Mouse (Mus musculus) ES-CJ7 (cell line): Measurements from ENCODE around the gene Cgref1.

ENCODE experiments used
- DNase-seq: peaks from one replicate; pipeline ENCODE4 v3.0.0; 2011; ENCODE audit warnings: low read depth, low spot score

Cgref1 gene

DNA sequence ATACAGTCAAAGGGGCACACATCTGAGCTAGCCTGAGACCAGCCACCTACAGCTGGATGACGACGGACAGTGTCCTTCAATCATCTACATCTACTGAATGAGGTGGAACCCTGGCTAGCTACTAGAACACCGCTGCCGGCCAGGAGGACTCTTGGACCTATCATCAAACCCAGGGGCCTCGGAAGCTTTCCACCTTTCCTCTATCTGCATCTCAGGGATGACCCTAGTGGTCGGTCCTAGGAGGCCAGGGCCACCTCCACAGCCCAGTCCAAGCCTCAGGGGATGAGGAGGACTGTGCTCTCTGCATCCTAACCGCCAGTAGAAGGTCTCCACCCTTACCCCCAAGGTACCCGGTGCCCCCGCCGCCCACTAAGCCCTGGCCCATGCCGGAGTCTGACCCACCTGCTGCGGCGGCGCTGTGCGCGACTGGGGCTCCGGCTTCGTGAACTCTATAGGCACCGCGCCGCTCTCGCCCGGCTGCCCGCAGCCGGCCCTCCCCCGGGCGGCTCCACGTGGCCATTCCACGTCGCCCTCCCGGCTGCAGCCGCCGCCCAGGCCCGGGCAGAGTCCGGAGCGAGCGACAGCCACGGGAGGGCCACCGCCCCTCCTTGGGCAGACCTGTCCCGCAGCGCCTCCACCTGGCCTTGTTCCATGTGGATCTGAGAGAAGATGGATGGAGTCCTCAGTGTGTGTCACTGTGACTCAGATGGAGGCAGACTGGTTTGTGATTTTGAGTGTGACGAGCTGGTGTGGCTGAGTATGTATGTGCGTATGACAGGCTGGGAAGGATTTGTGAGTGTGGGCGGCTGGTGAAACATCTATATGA, at the start of gene Cgref1:
Cgref1 (minus strand) TSS at position 636 of the 826 bp plus-strand sequence.
- DNase-seq: peak; percentile 68

DNA sequence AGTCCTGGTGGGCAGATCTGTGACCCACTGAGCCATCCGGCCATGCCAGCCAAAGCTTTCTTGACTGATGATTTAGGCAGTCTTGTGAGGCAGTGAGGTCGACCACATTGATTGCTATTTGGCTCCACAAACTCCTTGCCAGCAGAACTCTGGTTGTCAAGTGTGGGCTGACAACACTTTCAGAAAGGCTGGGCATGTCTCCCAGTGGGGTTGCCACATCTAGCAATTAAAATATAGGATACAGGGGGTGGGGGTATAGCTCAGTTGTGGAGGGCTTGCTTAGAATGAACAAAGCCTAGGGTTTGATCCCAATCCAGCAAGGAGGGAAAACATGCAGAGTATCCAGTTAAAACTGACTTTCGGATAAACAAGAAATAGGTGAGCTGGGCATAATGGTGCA, 48.7 kb upstream of the Cgref1 start:
- DNase-seq: no peak

DNA sequence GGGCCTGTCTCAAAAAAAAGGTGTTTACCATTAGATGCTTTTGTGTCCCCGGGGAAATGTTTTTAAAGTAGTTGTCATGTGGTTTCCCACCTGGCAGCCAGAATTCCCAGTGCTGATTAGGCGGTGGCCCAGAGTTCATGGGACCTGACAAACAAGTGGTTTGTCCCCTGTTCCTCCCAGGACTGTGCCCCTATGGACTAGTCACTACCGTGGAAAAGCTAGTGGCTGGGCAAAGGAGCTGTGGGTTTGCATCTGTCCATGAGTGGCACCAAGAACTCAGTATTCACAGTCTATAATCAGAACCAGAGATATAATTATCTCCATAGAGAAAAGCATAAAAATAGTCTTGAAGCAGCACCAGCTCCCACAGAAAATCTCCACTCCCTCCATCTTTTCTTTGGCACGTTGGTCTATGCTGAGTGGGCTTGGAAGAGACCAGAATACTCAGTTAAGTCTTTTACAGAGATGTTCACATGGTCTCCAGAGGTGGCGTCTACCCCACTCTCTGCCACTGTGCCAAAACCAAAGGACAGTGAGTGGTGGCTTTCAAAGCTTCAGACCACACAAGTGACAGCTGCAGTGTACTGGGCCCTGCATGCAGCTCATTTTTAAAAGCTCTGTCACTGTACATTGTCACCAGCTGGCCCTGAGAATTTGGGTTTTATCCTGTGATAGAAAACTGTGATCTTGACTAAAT, 47.7 kb upstream of the Cgref1 start:
- no peak for DNase-seq

DNA sequence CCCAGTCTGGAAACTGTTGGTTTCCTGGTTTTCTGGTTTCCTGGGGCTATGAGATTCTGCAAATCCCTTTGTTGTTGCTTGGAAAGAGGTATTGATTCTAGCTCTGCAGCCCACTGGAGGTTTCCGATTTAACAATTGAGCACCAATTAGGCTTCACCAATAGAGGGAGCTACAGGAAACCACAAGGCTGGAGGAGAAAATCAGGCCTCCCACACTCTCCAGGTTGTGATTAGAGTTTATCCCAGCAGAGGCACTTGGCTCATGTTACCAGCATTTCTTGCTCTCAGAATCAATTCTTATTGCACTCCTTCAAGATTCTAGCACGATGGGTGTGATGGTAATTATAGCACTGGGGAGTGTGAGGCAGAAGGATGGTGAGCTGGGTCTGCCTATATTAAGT, 37.0 kb upstream of the Cgref1 start:
- DNase-seq: peak; percentile 66

DNA sequence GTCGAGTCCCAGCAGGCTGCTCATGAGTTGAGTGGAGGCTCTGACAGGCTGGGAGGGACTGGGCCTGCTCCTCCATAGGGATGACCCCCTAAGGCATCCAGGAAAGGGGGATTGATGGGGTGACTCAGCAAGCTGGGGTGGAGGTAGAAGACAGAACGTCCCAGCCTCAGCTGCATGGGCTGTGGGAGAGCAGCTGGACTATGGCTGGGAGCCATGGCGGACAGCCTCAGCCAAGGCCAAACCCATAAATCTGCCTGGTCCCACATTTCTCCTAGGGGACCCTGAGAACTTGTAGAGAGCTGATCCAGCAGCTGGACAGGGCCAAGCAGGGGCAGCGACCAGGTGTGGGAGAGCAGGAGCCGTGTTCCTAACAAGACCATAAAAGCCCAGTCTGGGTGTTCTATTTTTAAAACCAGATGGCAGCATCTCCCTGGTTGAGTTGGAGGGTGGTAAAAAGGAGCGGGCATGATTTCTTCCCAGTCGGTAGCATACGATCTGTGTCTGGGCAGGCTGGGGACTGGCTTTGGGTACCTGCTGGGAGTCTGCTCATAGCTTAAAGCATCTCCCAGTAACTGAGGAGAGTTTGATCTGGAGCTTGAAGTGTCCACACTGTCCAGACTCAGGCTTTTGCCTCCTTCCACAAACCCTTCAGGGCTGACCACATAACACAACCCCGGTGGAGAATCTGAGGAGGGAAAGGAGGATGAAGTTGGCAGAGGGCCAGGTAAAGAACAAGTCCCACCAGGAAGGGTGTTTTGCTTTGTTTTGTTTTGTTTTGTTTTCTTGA, 29.7 kb upstream of the Cgref1 start:
- DNase-seq: no peak

DNA sequence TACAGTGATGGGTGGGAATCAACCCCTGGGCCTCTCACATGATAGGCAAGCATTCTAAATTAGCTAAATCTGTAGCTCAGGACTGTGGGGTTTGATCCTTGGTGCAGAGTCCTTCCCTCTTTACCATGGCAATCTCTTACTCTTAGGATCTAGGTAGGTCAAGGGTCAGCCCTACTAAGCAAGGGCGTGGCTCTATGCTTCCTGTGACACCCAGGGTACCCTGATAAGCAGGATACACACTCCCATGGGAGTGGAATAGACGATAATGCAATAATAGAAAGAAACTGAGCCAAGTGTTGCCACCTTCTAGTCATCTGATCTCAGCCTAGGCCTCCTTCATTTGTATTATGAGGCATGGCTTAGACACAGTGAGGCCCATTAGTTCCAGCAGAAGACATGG, 24.0 kb upstream of the Cgref1 start:
- no peak for DNase-seq

DNA sequence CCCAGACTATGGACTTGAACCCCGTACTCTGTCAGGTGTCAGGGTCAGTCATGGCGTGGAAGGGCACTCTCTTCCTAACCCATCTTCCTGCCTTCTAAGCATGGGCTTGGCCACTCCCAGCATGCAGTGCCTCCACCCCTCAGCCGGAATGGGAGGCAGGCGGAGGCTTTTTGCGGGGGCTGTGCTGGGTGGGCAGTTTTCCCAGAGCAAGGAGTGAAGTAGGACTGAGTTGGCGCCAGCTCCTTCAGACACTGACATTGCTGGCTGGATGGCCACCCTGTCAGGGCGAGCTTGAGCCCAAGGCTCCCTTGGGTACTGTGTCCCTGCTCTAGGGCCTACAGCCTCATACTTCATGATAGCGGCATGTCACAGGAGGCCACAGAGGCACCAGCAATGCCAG, 23.0 kb upstream of the Cgref1 start, which contains the start of gene Tcf23:
Tcf23 (plus strand) TSS at position 247 of the 400 bp plus-strand sequence.
- no peak for DNase-seq

DNA sequence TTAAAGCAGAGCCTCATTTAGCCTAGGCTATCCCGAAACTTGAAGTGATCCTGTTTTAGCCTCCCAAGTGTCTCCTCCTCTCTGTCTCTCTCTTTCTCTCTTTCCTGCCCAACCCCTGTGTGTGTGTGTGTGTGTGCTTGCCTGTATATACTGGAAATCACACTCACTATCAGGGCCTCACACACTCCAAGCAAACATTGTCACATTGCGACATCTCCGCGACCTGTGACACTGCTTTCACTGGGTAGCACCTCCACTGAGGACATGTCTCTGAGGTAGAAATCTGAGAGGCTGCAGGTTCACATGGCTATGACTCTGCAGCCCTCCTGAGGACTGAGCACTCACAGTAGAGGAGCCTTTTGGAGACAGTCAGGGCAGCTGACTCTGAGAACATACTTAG, 20.8 kb upstream of the Cgref1 start:
- no peak for DNase-seq

DNA sequence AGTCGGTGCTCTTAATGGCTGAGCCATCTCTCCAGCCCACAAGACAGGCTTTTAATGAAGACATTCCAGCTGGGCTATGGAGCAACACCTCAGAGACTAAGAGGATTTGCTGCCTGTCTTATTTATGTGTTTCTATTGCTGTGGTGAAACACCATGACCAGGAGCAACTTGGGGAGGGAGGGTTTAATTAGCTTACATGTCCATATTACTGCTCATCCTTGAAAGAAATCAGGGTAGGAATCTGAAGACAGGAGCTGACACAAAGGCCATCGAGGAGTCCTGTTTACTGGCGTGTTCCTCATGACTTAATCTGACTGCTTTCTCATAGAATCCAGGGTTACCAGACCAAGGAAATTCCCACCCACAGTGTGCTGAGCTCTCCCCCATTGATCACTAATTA, 18.5 kb upstream of the Cgref1 start:
- DNase-seq: no peak

DNA sequence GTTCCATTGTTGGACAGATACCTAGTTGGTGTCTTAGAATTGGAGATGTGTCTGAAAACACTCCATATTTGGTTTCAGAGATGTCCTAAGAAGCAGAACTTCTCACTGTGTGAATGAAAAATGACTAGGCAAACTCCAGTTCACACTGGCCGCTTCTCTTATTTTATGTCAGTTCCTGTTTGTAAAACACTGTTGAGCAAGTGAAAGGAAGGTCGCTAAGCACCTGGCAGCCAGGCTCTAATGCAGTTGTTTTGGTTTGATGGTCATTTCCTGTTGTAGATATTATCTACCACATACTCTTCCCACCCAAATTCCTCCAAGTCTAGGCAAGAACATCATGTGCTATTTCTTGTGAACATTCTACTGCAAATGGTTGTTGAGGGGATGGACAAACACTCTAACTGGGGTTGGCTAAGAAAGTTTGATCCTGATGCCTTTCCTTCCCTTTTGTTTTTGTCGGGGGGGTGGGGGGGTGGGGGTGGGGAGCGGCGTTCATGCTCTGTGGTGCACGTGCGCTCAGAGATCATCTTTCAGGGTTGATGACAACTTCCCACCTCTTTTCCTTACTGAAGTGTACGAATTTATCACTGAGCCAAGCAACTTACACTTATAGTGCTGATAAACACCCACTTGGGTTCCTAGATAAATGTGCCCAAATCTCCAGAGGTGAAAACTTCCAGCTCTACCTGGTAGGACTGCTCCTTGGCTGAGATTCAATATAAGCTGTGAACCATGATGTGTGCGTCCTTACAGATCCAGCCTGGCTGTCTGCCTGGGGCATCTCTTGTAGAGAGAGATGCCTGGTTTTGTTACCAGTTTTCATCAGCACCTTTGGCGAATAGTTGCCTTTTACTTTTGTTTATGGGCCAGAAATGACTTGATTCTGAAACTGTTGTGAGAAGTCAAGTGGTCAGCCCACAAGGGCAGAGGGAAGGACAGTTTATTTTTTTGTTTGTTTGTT, 16.4 kb upstream of the Cgref1 start:
- DNase-seq: no peak

DNA sequence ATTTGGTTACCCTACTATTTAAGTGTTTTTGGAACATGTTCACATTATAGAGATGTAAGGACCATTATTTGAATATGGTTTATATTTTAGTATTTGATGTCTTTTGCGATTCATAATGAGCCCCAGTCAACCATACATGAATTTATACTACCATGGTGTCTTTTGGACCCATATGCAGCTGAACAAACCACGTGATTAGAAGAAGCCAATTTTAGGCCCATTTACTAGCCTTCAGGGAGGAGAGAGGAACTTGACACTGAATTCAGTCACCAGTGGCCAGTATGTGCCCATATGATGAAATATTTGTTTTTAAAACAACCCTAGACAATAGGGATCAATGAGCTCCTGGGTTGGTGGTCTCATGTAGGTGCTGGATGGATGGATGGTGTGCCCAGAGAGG, 15.4 kb upstream of the Cgref1 start:
- no peak for DNase-seq

DNA sequence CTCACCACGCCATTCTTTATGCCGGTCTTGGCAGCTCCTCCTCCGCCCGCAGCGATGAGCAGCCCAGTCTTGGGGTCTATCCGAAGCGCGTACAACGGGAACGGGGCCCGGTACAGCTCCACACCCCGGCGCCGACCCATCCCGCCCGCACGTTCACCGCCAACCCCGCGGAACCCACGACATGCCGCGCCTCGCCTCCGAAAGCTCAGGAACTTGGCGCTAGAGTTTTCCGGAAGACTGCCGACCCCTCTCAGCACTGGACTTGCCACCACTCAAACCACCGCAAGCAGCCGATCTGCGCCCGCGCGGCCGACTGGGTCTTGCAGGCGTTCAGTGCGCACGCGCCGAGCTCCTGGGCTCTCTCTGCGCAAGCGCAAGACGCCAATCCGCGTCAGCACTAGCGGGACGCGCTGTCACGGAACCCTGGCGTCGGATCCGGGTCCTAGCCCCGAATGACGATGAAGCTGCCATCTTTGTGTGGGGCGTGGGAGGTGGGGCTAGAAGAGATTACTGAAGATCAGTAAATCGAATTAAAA, 14.6 kb upstream of the Cgref1 start, which contains the start of gene Preb:
Preb (minus strand) TSS at position 396 of the 536 bp plus-strand sequence.
- peak; percentile 97 for DNase-seq

DNA sequence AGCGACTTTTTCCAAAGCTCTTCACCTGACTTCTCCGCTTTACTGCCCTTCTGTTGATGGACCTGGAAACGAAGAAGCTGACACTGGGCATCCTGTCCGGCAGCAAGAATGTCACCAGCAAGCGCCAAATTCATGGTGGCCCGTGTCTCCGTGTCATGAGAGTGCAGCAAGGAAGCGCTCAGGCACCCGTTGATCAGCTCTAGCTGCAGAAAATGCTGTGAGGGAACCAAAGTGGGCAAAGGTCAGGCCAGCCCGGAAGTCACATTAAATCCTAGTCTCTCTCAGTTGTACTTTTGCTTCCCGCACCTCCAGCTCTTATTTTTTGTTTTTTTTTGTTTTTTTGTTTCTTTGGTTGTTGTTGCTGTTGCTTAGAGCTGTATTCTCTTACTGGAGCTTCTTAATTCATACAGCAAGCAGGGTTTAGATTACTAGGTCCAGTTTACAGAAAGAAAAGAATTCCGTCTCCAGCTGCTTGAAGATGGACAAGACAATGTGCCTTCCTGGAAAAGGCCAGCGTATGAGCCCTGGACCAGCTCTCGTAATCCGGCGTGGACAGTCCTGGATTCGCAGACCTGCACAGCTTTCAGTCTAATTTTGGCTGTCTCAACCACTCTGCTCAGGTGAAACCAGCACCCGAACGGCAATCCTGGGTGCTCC, 13.9 kb upstream of the Cgref1 start:
- no peak for DNase-seq

DNA sequence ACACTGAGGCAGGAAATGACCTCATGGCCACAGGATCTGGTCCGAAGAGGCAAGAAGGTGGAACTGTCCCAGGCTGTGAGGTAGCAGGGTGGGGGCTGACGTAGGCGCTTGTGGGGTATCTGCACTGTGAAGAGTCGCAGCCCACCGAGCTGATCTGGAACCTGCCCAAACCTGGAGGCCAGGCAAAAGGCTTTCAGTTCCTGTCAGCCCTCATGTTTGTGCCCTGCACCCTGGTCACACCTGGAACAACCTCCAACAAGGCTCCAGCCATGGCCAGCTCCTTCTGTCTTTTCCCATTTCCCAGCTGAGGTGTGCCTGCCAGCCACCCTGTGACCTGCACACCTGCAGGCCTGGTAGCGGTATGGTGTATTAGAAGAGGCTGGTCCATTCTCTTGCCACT, 12.5 kb upstream of the Cgref1 start:
- DNase-seq: no peak

DNA sequence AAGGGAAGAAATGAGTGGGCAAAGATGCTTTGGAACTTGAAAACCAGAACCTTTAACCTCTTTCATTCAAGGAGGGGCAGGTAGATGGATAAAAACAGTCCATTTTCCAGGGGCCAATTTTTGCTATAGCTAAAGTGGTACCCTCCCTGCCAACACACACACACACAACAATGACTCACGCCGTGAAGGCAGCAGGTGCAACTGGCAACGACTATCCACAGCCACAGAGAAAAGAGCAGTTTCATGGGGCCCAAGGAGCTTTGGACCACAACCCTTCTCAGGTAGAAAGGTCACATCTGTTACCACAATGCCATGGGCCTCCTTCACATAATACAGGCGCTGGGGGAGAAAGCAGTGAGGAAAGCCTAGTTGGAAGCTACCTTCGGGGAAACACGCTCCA, 10.4 kb upstream of the Cgref1 start:
- DNase-seq: no peak

DNA sequence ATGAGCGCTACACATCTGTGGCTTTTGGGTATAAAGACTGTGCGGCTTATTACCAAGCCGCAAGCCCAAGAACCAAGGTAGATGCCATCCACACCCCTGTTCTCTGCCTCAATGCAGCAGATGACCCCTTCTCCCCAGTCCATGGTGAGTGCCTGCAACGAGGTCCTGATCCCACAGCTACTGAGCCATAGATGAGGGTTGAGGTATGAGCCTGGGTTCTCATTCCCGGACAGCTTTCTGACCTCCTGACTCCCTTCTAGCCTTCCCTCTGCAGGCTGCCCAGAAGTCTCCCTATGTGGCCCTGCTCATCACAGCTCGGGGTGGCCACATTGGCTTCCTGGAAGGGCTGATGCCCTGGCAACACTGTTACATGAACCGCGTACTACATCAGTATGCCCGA, 9.2 kb upstream of the Cgref1 start:
- no peak for DNase-seq

DNA sequence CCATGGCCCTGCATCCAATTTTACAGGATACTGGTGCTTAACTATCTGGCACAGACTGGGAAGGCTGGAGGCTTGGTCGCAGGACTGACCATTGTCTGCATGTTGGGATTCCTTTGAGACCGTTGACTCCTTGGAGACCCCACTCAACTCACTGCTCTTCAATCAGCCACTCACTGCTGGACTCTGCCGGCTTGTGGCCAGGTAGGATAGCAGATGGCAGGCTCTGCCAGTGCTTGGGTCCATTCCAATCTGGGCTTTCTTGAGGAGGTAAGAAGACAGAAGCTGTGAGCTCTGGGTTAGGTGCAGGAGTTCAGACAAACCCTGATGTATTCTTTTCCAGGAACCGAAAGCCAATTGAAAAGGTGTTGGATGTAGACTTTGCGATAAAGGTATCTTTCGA, 8.7 kb upstream of the Cgref1 start:
- no peak for DNase-seq

DNA sequence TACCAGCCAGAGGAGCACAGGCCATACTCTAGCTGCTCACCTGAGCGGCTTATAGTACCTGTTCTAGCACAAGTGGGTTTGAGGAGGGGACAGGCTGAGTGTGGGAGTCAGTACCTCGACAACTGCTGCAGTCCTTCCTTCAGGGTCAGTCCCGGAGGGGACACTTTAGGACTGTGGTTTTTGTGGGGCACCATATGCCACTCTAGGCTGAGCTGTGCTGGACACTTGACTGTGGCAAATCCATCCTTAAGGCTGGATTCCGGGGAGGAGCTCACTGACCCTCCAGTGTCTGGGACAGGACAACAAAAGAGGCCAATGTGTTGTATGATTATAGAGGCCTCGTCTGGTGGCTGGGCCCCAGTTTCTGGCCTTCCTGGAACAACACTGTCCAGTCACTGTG, 7.2 kb upstream of the Cgref1 start:
- DNase-seq: no peak

DNA sequence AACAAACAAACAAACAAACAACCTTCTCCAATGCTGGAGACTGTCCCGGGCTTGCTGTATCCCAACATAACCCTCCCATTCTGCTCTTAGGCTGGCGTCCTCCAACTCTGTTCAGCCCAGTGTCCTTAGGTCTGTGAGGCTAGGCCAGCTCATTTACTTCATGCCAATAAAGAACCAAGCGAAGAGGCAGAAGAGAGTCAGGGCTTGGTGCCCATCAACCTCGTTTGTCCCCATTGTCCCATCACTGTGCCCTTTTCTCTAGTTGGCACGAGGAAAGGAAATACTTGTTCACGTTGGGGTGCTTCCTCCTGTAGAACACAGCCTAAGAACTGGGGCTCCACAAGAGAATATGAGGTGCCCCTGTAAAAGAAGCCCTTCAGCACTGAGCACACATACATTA, 6.3 kb upstream of the Cgref1 start:
- DNase-seq: no peak

DNA sequence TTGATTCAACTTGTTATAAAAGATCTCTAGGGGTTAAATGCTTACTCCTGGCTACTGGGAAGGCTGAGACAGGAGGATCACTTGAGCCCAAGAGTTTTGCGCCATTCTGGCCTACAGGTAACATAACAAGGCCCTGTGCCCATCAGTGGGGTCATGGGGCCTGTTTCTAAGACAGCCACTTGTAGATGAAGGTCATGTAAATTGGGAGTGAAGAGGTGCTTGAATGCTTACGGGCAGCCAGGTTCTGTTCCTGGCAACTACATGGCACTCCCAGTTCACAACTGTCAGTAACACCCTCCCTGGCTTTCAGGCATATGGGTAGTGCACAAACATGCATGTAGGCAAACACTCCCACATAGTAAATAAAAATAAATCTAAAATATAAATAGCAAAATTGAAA, 5.5 kb upstream of the Cgref1 start:
- no peak for DNase-seq
